10 mouse cellular contexts compared by ENCODE assay signal in the genomic region with DNA sequence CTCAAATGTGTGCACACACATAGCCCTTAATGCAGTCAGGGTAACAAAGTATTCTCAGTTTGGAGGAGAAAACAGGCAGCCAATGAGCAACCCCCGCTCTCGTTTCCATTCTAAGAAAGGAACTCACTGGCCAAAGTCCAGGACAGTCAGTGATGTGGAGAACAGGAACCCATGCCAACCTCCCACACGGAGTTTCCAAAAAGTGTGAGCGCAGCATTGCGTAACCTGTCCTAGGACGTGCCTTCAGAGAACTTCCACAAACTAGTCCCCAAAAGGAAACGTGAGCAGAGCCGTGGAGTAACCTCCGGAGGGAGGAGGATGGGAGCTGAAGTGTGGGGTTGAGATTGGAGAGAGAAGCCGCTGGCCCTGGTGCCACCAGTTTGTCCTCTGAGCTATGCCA. TPM values are rescaled to one million over a fixed set of nuclear protein-coding genes. Genes with fewer than 3 reads are reported as not detected.
A peak's percentile ranks its signal among the peaks of the same experiment; 100 is the strongest.
DNase-seq lines count a peak whose midpoint lies in the region; ATAC-seq and TF ChIP-seq lines count a peak whose summit lies in the region.
"Had no signal": no experiment of that assay in that cellular context is flagged by ENCODE, and none has a peak within 500 bp of the region (broad histone marks: within the 10 kb centered on the region; RNA-seq: fewer than 3 reads in every experiment).

No protein-coding gene starts in this region.

- intact Hi-C loops in left cerebral cortex, postnatal 4 days (cut with DNase I), result loop anchor here (5.0 kb wide), 1 partner anchor 38 kb away; no protein-coding TSS in a partner anchor
- intact Hi-C loops in gastrocnemius, adult 2 months (cut with DNase I), result loop anchor here (2.0 kb wide), 1 partner anchor 14 kb away; no protein-coding TSS in a partner anchor

- TF ChIP-seq CTCF in gastrocnemius, adult 2 months (IDR thresholded peaks at IDR 0.05), result no peak
- no peak for TF ChIP-seq CTCF in lung, adult 2 months (IDR thresholded peaks at IDR 0.05; ENCODE audit: insufficient read depth, low read length)

- peaks cover 22% of the 10 kb centered on the region for H3K4me1 ChIP-seq in lung, adult 2 months (ENCODE audit: control insufficient read depth, insufficient read depth, low read length)
- peaks cover 26% of the 10 kb centered on the region for H3K4me1 ChIP-seq in stomach, embryonic 16.5 days (ENCODE audit: control insufficient read depth, insufficient read depth, low read length)

- peak; percentile 53; the same call in 1 of the 2 replicates for ATAC-seq in stomach, embryonic 16.5 days (ENCODE audit: insufficient read depth, low FRiP score)

- no peak overlapping the region; the same call in 1 of the 2 replicates for H3K9ac ChIP-seq in stomach, embryonic 16.5 days (ENCODE audit: low read length)

- peak overlapping the region; percentile 24; the same call in 1 of the 2 replicates for H3K4me3 ChIP-seq in gastrocnemius, adult 2 months
- no peak overlapping the region for H3K4me3 ChIP-seq in lung, adult 2 months (replicated peaks; ENCODE audit: extremely low read depth, low read depth, low read length)
- no peak overlapping the region for H3K4me3 ChIP-seq in stomach, embryonic 16.5 days (replicated peaks; ENCODE audit: low read length)
- H3K4me3 ChIP-seq: erythroblast, embryonic 14.5 days had no signal

- TF ChIP-seq POLR2A in lung, adult 2 months (IDR thresholded peaks at IDR 0.05; ENCODE audit: borderline replicate concordance, extremely low read depth, low read depth, low read length), result no peak

- no peaks in the 10 kb centered on the region for H3K27me3 ChIP-seq in stomach, embryonic 16.5 days (ENCODE audit: control insufficient read depth, insufficient read depth, low read length)

- H3K36me3 ChIP-seq in stomach, embryonic 16.5 days (ENCODE audit: control insufficient read depth, insufficient read depth, low read length), result no peaks in the 10 kb centered on the region

- H3K27ac ChIP-seq in gastrocnemius, adult 2 months, result peak overlapping the region; percentile 85
- H3K27ac ChIP-seq in stomach, embryonic 16.5 days (ENCODE audit: low read length), result peak overlapping the region; percentile 92

- H3K4me2 ChIP-seq in stomach, embryonic 16.5 days (ENCODE audit: low read depth, low read length), result no peak overlapping the region

- DNase-seq in left cerebral cortex, adult 11 months (ENCODE audit: low spot score), result peak; percentile 65
- DNase-seq in left cerebral cortex, postnatal 4 days, result no peak
- DNase-seq in gastrocnemius, adult 2 months, result peak; percentile 85
- DNase-seq in kidney, adult 9 months, result peak; percentile 99
- peak; percentile 75 for DNase-seq in lung, adult 2 months
- DNase-seq in retina, embryonic 14.5 days (ENCODE audit: low spot score), result no peak
- DNase-seq in retina, postnatal 1 day, result no peak

- H3K9me3 ChIP-seq in stomach, embryonic 16.5 days (replicated peaks; ENCODE audit: control insufficient read depth, low read length), result no peaks in the 10 kb centered on the region

- WGBS in lung, adult 2 months, result 27% methylated on average over 10 of the region's 10 CpGs
- WGBS in stomach, embryonic 16.5 days, result 57% methylated on average over 10 of the region's 10 CpGs

RNA-seq across cellular contexts. Expression of gene Sys1, which starts 1.9 kb away (rescaled TPM):
- 10 to 100 TPM; 42.5 to 45.8 TPM for total RNA-seq in left cerebral cortex, postnatal 4 days (2021)
- 10 to 100 TPM; 21.7 to 24.7 TPM for total RNA-seq in gastrocnemius, adult 2 months (2021)
- 89.8 and 133 TPM in 2 replicates for polyA plus RNA-seq in lung, adult 2 months (2012; rRNA removed)
- polyA plus RNA-seq in stomach, embryonic 16.5 days (2015; fragmentation: Nextera tagmentation; extraction: Ambion mirVana), result 48.1 and 49.4 TPM in 2 replicates

RNA-seq across cellular contexts. Expression of gene Gm20458, which starts 5.9 kb away (rescaled TPM):
- total RNA-seq in left cerebral cortex, postnatal 4 days (2021), result 1 to 10 TPM in 1 of 2 experiments, not detected in 1; 2.9 TPM
- total RNA-seq in gastrocnemius, adult 2 months (2021), result 1 to 10 TPM; 7.6 to 9.4 TPM
- polyA plus RNA-seq in lung, adult 2 months (2012; rRNA removed), result 47.7 and 52.2 TPM in 2 replicates
- 17.2 and 19.2 TPM in 2 replicates for polyA plus RNA-seq in stomach, embryonic 16.5 days (2015; fragmentation: Nextera tagmentation; extraction: Ambion mirVana)
- total RNA-seq: neutrophil, adult 5-6 weeks had no signal
- polyA plus RNA-seq: erythroblast, embryonic 14.5 days had no signal

RNA-seq across cellular contexts. Expression of gene Sdc4, which starts 11.2 kb away (rescaled TPM):
- total RNA-seq in left cerebral cortex, postnatal 4 days (2021), result 10 to 100 TPM in 1 of 2 experiments, 1 to 10 TPM in 1; 9.6 to 12.6 TPM
- 10 to 100 TPM; 39.8 to 95.4 TPM for total RNA-seq in gastrocnemius, adult 2 months (2021)
- polyA plus RNA-seq in lung, adult 2 months (2012; rRNA removed), result 75.1 and 91.1 TPM in 2 replicates
- 150 and 173 TPM in 2 replicates for polyA plus RNA-seq in stomach, embryonic 16.5 days (2015; fragmentation: Nextera tagmentation; extraction: Ambion mirVana)

RNA-seq across cellular contexts. Expression of gene Trp53tg5, which starts 18.7 kb away (rescaled TPM):
- not detected for total RNA-seq in left cerebral cortex, postnatal 4 days (2021)
- not detected for total RNA-seq in gastrocnemius, adult 2 months (2021)
- polyA plus RNA-seq in lung, adult 2 months (2012; rRNA removed), result not detected in 2 replicates
- not detected in 2 replicates for polyA plus RNA-seq in stomach, embryonic 16.5 days (2015; fragmentation: Nextera tagmentation; extraction: Ambion mirVana)
- total RNA-seq: neutrophil, adult 5-6 weeks had no signal
- polyA plus RNA-seq: erythroblast, embryonic 14.5 days had no signal

RNA-seq across cellular contexts. Expression of gene Dbndd2, which starts 31.1 kb away (rescaled TPM):
- total RNA-seq in left cerebral cortex, postnatal 4 days (2021), result 10 to 100 TPM; 32.6 to 33.5 TPM
- 10 to 100 TPM; 12.9 to 25.5 TPM for total RNA-seq in gastrocnemius, adult 2 months (2021)
- polyA plus RNA-seq in lung, adult 2 months (2012; rRNA removed), result 52.6 and 72.9 TPM in 2 replicates
- 12.1 and 21.3 TPM in 2 replicates for polyA plus RNA-seq in stomach, embryonic 16.5 days (2015; fragmentation: Nextera tagmentation; extraction: Ambion mirVana)

Comparison
In these comparisons a context has a peak if more than half of its experiments do, and no peak if none do; other contexts are left out.
1. DNase-seq: peak in left cerebral cortex, adult 11 months (single experiment), gastrocnemius, adult 2 months (single experiment), kidney, adult 9 months (single experiment) and lung, adult 2 months (single experiment); none in left cerebral cortex, postnatal 4 days (single experiment), retina, embryonic 14.5 days (single experiment) and retina, postnatal 1 day (single experiment).